Mouse (Mus musculus) MEL (cell line): ENCODE measurements around the gene Ltbp3.
A peak's percentile ranks its signal among the peaks of the same experiment; 100 is the strongest.

ENCODE experiments used
- CHD1 ChIP-seq: IDR thresholded peaks from 2 replicates; pipeline ENCODE4 v1.6.1; 2012; ENCODE audit warnings: low read depth, mild to moderate bottlenecking, inconsistent platforms, low read length, improper control_type of control experiment
- CTCF ChIP-seq, 3 experiments: IDR thresholded peaks in 2 of 3; conservative IDR thresholded peaks in 1 of 3; 2 replicates each; pipeline ENCODE4 v1.5.1; 2011 to 2012; ENCODE audit warnings: low read length in 3 of 3, low read depth in 2 of 3, mild to moderate bottlenecking in 2 of 3, improper control_type of control experiment in 1 of 3, inconsistent platforms in 1 of 3, mixed read lengths in 1 of 3, moderate library complexity in 1 of 3; ENCODE audit not compliant: control insufficient read depth in 1 of 3, insufficient read depth in 1 of 3, poor library complexity in 1 of 3, severe bottlenecking in 1 of 3
- EP300 ChIP-seq, 2 experiments: IDR thresholded peaks; 2 replicates each; pipeline ENCODE4 v1.6.1; 2011; ENCODE audit warnings: improper control_type of control experiment in 2 of 2, low read length in 2 of 2, low read depth in 1 of 2, mild to moderate bottlenecking in 1 of 2
- GABPA ChIP-seq: IDR thresholded peaks from 2 replicates; pipeline ENCODE4 v1.6.1; 2012; ENCODE audit warnings: low read depth, mild to moderate bottlenecking, inconsistent platforms, low read length, improper control_type of control experiment, moderate library complexity
- GATA1 ChIP-seq: IDR thresholded peaks from 2 replicates; pipeline ENCODE4 v1.6.1; 2011; ENCODE audit warnings: low read depth, low read length, improper control_type of control experiment
- JUND ChIP-seq: IDR thresholded peaks from 2 replicates; pipeline ENCODE4 v1.6.1; 2011; ENCODE audit warnings: low read depth, mild to moderate bottlenecking, improper control_type of control experiment, low read length
- MYC ChIP-seq: IDR thresholded peaks from 2 replicates; pipeline ENCODE4 v1.6.1; 2011; ENCODE audit warnings: low read depth, mild to moderate bottlenecking, low read length, improper control_type of control experiment, moderate library complexity
- NRF1 ChIP-seq: IDR thresholded peaks from 2 replicates; pipeline ENCODE4 v1.6.1; 2014; ENCODE audit warnings: low read depth, mild to moderate bottlenecking, inconsistent platforms, low read length, improper control_type of control experiment, moderate library complexity; ENCODE audit not compliant: poor library complexity, insufficient read depth, severe bottlenecking
- POLR2A ChIP-seq, 2 experiments: IDR thresholded peaks; 2 replicates each; pipeline ENCODE4 v1.6.1; 2011 to 2012; ENCODE audit warnings: low read length in 2 of 2, mild to moderate bottlenecking in 2 of 2, control low read depth in 1 of 2, improper control_type of control experiment in 1 of 2, low read depth in 1 of 2, moderate library complexity in 1 of 2; ENCODE audit not compliant: control insufficient read depth in 1 of 2, insufficient read depth in 1 of 2, poor library complexity in 1 of 2
- TBP ChIP-seq: IDR thresholded peaks from 2 replicates; pipeline ENCODE4 v1.8.0; 2011; ENCODE audit warnings: low read depth, low read length, improper control_type of control experiment
- UBTF ChIP-seq: IDR thresholded peaks from 2 replicates; pipeline ENCODE4 v1.6.1; 2012; ENCODE audit warnings: low read depth, mild to moderate bottlenecking, inconsistent platforms, low read length, improper control_type of control experiment, moderate library complexity, borderline replicate concordance; ENCODE audit not compliant: insufficient read depth
- USF1 ChIP-seq: IDR thresholded peaks from 2 replicates; pipeline ENCODE4 v1.6.1; 2014; ENCODE audit warnings: low read depth, mild to moderate bottlenecking, inconsistent platforms, low read length, improper control_type of control experiment, moderate library complexity
- USF2 ChIP-seq, 2 experiments: IDR thresholded peaks; 2 replicates each; pipeline ENCODE4 v1.6.1; 2011 to 2012; ENCODE audit warnings: improper control_type of control experiment in 2 of 2, low read length in 2 of 2, borderline replicate concordance in 1 of 2, inconsistent platforms in 1 of 2, low read depth in 1 of 2, mild to moderate bottlenecking in 1 of 2; ENCODE audit not compliant: insufficient read depth in 1 of 2

GRCm38 (mm10) chr19:5801432-5801964, 60.8 kb downstream of the Ltbp3 start:
- TF ChIP-seq CTCF (IDR thresholded peaks at IDR 0.05 in 2 of 3, conservative IDR thresholded peaks at IDR 0.05 in 1 of 3; ENCODE audit: control insufficient read depth in 1 of 3, insufficient read depth in 1 of 3, low read depth in 2 of 3, low read length in 3 of 3, poor library complexity in 1 of 3, severe bottlenecking in 1 of 3) (no peak), UBTF (no peak), GATA1 (peak; percentile 83), TBP (no peak), POLR2A (IDR thresholded peaks at IDR 0.05; ENCODE audit: control insufficient read depth in 1 of 2, insufficient read depth in 1 of 2, low read depth in 1 of 2, low read length in 2 of 2, poor library complexity in 1 of 2) (no peak; a peak in 1 of 4 replicates), EP300 (IDR thresholded peaks at IDR 0.05; ENCODE audit: low read depth in 1 of 2, low read length in 2 of 2) (peak in 1 of 2 experiments; percentile 21; a peak in 1 of 4 replicates), GABPA (no peak), NRF1 (no peak), USF2 (IDR thresholded peaks at IDR 0.05; ENCODE audit: borderline replicate concordance in 1 of 2, insufficient read depth in 1 of 2, low read depth in 1 of 2, low read length in 2 of 2) (no peak), MYC (no peak; the same call in 1 of the 2 replicates), USF1 (no peak), CHD1 (no peak), JUND (no peak)
